ENCODE assay signal across 8 mouse cellular contexts in the genomic region with DNA sequence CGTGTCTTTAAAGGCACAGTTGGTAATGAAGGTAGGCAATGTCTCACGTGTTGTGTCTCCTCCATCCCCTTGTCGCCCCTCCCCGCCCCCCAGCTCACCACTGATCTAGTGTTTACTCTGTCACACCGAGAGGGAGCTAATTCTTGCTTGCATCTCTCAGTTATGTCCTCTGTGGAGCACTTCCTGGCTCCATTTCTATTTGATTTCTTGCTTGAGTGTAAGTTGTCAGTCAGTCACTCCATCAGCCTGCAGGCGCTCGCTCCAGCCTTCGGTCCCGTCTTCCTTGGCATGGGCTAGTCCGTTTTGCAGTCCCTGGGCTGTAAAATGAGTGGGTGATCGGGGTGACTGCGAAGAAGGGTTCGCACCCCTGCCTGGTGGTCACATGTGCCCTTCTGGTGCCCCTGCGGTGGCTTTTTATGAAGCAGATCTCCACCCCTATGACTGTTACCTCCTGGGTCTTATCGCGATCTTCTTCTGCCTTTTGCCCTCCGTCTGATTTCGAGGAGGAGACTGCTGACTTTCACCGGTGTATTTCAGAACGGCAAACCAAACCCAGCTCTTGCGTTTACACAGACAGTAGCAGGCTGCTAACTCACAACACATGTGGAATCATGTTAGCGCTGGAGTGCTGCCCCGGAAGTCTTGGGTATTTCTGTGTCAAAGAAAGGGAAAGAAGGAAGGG. TPM values are rescaled to one million over a fixed set of nuclear protein-coding genes. Genes with fewer than 3 reads are reported as not detected.
DNase-seq lines count a peak whose midpoint lies in the region; ATAC-seq and TF ChIP-seq lines count a peak whose summit lies in the region.

No protein-coding gene starts in this region.

- H3K4me2 ChIP-seq in forebrain, embryonic 13.5 days: peak overlapping the region; percentile 88
- H3K4me2 ChIP-seq in limb, embryonic 12.5 days: peak overlapping the region; percentile 93
- peak overlapping the region; percentile 73 for H3K4me2 ChIP-seq in midbrain, embryonic 14.5 days (ENCODE audit: low read length)

- H3K9me3 ChIP-seq in G1E (replicated peaks): no peaks in the 10 kb centered on the region
- no peaks in the 10 kb centered on the region for H3K9me3 ChIP-seq in forebrain, embryonic 13.5 days (replicated peaks)
- no peaks in the 10 kb centered on the region for H3K9me3 ChIP-seq in limb, embryonic 12.5 days
- no peaks in the 10 kb centered on the region for H3K9me3 ChIP-seq in midbrain, embryonic 14.5 days (ENCODE audit: control insufficient read depth, low read length)

- peaks cover 55% of the 10 kb centered on the region for H3K4me1 ChIP-seq in G1E (ENCODE audit: insufficient read depth, low read depth, low read length)
- peaks cover 49% of the 10 kb centered on the region for H3K4me1 ChIP-seq in forebrain, embryonic 13.5 days
- H3K4me1 ChIP-seq in limb, embryonic 12.5 days (replicated peaks): peaks cover 63% of the 10 kb centered on the region
- H3K4me1 ChIP-seq in midbrain, embryonic 14.5 days (ENCODE audit: control insufficient read depth, insufficient read depth, low read length): peaks cover 47% of the 10 kb centered on the region

- peak; percentile 7 for DNase-seq in kidney, adult 18-20 months
- DNase-seq in kidney, postnatal 14 days: no peak
- DNase-seq in G1E (ENCODE audit: low spot score): peak; percentile 74
- peak; percentile 58 for DNase-seq in midbrain, embryonic 14.5 days
- peak; percentile 47 for DNase-seq in thymus, postnatal 4 days
- no peak for DNase-seq in gastrocnemius, adult 8-10 months (ENCODE audit: low spot score in 2 of 2)

- TF ChIP-seq CTCF in G1E (IDR thresholded peaks at IDR 0.05; ENCODE audit: low read depth, low read length): no peak

- ATAC-seq in G1E (ENCODE audit: extremely low read depth, insufficient number of reproducible peaks, low FRiP score, poor library complexity, severe bottlenecking): peak; percentile 78
- ATAC-seq in forebrain, embryonic 13.5 days: peak; percentile 17; the same call in 1 of the 2 replicates
- no peak for ATAC-seq in limb, embryonic 12.5 days (ENCODE audit: insufficient number of reproducible peaks, insufficient read depth, low FRiP score, low TSS enrichment, low read depth)
- no peak for ATAC-seq in midbrain, embryonic 14.5 days (ENCODE audit: low FRiP score, low TSS enrichment)

- no peak overlapping the region for H3K27ac ChIP-seq in forebrain, embryonic 13.5 days
- peak overlapping the region; percentile 77 for H3K27ac ChIP-seq in limb, embryonic 12.5 days
- 0 out of 2 replicates have a peak overlapping the region, but pooled peaks have one; percentile 2 for H3K27ac ChIP-seq in midbrain, embryonic 14.5 days (replicated peaks; ENCODE audit: low read depth, low read length)

- no peaks in the 10 kb centered on the region for H3K27me3 ChIP-seq in G1E (ENCODE audit: insufficient read depth, low read length)
- H3K27me3 ChIP-seq in forebrain, embryonic 13.5 days: peaks cover 23% of the 10 kb centered on the region
- H3K27me3 ChIP-seq in limb, embryonic 12.5 days: 0 out of 2 replicates have a peak, but pooled peaks cover 13% of the 10 kb centered on the region
- peaks cover 10% of the 10 kb centered on the region for H3K27me3 ChIP-seq in midbrain, embryonic 14.5 days (ENCODE audit: control insufficient read depth, insufficient read depth, low read length)

- no peaks in the 10 kb centered on the region for H3K36me3 ChIP-seq in G1E (replicated peaks)
- H3K36me3 ChIP-seq in forebrain, embryonic 13.5 days (ENCODE audit: poor library complexity, severe bottlenecking): no peaks in the 10 kb centered on the region
- no peaks in the 10 kb centered on the region for H3K36me3 ChIP-seq in limb, embryonic 12.5 days
- no peaks in the 10 kb centered on the region for H3K36me3 ChIP-seq in midbrain, embryonic 14.5 days (ENCODE audit: control insufficient read depth, insufficient read depth, low read length)

- H3K9ac ChIP-seq in forebrain, embryonic 13.5 days: peak overlapping the region; percentile 55
- peak overlapping the region; percentile 18 for H3K9ac ChIP-seq in limb, embryonic 12.5 days (replicated peaks)
- H3K9ac ChIP-seq in midbrain, embryonic 14.5 days (replicated peaks; ENCODE audit: low read length): peak overlapping the region; percentile 51

- peak overlapping the region; percentile 73 for H3K4me3 ChIP-seq in G1E (ENCODE audit: low read depth, low read length)
- H3K4me3 ChIP-seq in forebrain, embryonic 13.5 days: peak overlapping the region; percentile 45
- H3K4me3 ChIP-seq in limb, embryonic 12.5 days (replicated peaks): peak overlapping the region; percentile 48
- H3K4me3 ChIP-seq in midbrain, embryonic 14.5 days (replicated peaks; ENCODE audit: low read depth, low read length): peak overlapping the region; percentile 36

- under 1% methylated on average over 23 of the region's 23 CpGs for WGBS in forebrain, embryonic 13.5 days
- 1% methylated on average over 23 of the region's 23 CpGs for WGBS in limb, embryonic 12.5 days
- WGBS in midbrain, embryonic 14.5 days: under 1% methylated on average over 23 of the region's 23 CpGs

RNA-seq across cellular contexts. Expression of a gene that starts 45.9 kb away (rescaled TPM):
- total RNA-seq in G1E (2014; fragmentation: Nextera tagmentation) (51.0 and 57.1 TPM in 2 replicates), G1E (2017) (13.8 and 17.3 TPM in 2 replicates)
- 15.7 and 16.0 TPM in 2 replicates for polyA plus RNA-seq in G1E (2012)
- 23.9 and 25.9 TPM in 2 replicates for polyA plus RNA-seq in forebrain, embryonic 13.5 days (2015; fragmentation: Nextera tagmentation; extraction: Ambion mirVana)
- polyA plus RNA-seq in limb, embryonic 12.5 days (2016; fragmentation: Nextera tagmentation; extraction: Ambion mirVana): 17.0 and 18.5 TPM in 2 replicates
- 26.9 and 27.9 TPM in 2 replicates for polyA plus RNA-seq in midbrain, embryonic 14.5 days (2014; fragmentation: Nextera tagmentation; extraction: Ambion mirVana)
- total RNA-seq in gastrocnemius, adult 8-10 months (2022): 1 to 10 TPM; 7.4 to 8.9 (median 7.9) TPM

Comparison
In these comparisons a context has a peak if more than half of its experiments do, and no peak if none do; other contexts are left out.
1. DNase-seq: peak in kidney, adult 18-20 months (single experiment), G1E (single experiment), midbrain, embryonic 14.5 days (single experiment) and thymus, postnatal 4 days (single experiment); none in kidney, postnatal 14 days (single experiment) and gastrocnemius, adult 8-10 months (0 of 2).
2. ATAC-seq: peak in G1E (single experiment) and forebrain, embryonic 13.5 days (single experiment); none in limb, embryonic 12.5 days (single experiment) and midbrain, embryonic 14.5 days (single experiment).
3. Peak in every context shown above with its lines, with median percentiles within 50 percentile points of each other: H3K4me3 ChIP-seq, H3K4me2 ChIP-seq and H3K9ac ChIP-seq.